Mouse (Mus musculus) erythroblast, embryonic 14.5 days (primary cell): ENCODE data around the gene Cstb. TPM values are rescaled to one million over a fixed set of nuclear protein-coding genes. Genes with fewer than 3 reads are reported as not detected.

ENCODE experiments used
- H3K27me3 ChIP-seq: 2 replicates; pipeline ENCODE4 v1.6.1; 2012; ENCODE audit warnings: inconsistent platforms; ENCODE audit not compliant: control insufficient read depth
- H3K36me3 ChIP-seq: 2 replicates; pipeline ENCODE4 v1.6.1; 2012; ENCODE audit warnings: mild to moderate bottlenecking, inconsistent platforms; ENCODE audit not compliant: control insufficient read depth
- H3K4me1 ChIP-seq: 2 replicates; pipeline ENCODE4 v1.6.1; 2012; ENCODE audit warnings: inconsistent platforms; ENCODE audit not compliant: control insufficient read depth
- H3K4me3 ChIP-seq: replicated peaks from 2 replicates; pipeline ENCODE3; 2012; ENCODE audit warnings: moderate library complexity, mild to moderate bottlenecking, inconsistent platforms
- H3K9me3 ChIP-seq: 2 replicates; pipeline ENCODE4 v1.6.1; 2012; ENCODE audit warnings: low read length, inconsistent platforms, mixed read lengths; ENCODE audit not compliant: control insufficient read depth
- GATA1 ChIP-seq: IDR thresholded peaks from 2 replicates; pipeline ENCODE4 v1.6.1; 2012; ENCODE audit warnings: low read length, inconsistent platforms, mixed read lengths
- TAL1 ChIP-seq: IDR thresholded peaks from 3 replicates; pipeline ENCODE4 v1.6.1; 2012; ENCODE audit warnings: low read length, inconsistent platforms, mixed read lengths
- polyA plus RNA-seq: library from polyadenylated mRNA; stranded (reverse); fragments of >175 nt; gene quantifications from 2 replicates; pipeline ENCODE4 v1.2.3, GENCODE M21; 2012

Cstb gene
- polyA plus RNA-seq, 1 experiment, result 0.46 TPM

GRCm38 (mm10) chr10:78429776-78430175 lies 4.3 kb downstream of the Cstb start:
- no peak for TF ChIP-seq TAL1
- no peak for TF ChIP-seq GATA1
- Histone ChIP-seq H3K27me3 (no peaks in the 10 kb centered on the region), H3K9me3 (no peaks in the 10 kb centered on the region), H3K4me3 (no peak overlapping the region), H3K4me1 (peaks cover 23% of the 10 kb centered on the region), H3K36me3 (peaks cover 11% of the 10 kb centered on the region)

DNA sequence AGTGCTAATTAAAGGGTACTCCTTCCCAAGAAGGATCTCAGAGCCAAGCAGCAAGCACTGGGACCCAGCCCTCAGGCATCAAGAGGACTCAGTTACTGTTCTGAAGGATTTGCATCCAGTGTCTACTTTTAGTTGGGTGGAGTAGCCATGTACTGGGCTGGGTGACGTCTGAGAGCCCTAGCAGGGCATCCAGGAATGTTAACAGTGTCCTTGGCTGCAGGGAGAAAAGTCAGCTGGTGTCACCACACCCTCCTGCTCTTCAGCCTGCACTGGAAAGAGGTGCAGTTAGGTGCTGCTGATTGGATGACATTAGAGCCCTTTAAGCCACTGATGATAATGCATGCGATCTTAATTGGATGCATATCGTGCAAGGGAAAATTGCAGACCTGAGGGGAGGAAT lies 7.4 kb downstream of the Cstb start:
- Histone ChIP-seq H3K27me3 (no peaks in the 10 kb centered on the region), H3K4me3 (no peak overlapping the region), H3K4me1 (peaks cover 5% of the 10 kb centered on the region), H3K9me3 (no peaks in the 10 kb centered on the region), H3K36me3 (peaks cover 5% of the 10 kb centered on the region)
- TF ChIP-seq GATA1 (no peak), TAL1 (no peak)

DNA sequence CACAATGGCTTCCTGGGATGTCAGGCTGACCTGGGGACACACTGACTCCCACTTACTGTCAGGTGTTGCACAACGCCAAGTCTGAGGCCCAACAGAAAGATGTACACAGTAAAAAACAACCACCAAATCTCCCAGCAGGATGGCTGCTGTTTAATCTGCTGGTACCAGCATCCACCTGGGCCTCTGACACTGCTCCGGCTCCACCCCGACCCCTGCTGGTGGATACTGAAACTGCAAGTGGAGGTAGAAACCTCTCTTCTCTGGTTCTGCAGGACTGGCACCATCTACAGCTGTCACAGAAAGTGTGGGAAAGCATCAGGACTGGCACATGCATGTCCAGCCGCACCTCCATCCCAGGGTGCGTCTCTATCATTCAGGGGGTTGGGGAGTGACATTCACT lies 12.6 kb downstream of the Cstb start:
- H3K4me1 ChIP-seq, result peaks cover 2% of the 10 kb centered on the region
- H3K9me3 ChIP-seq, result no peaks in the 10 kb centered on the region
- H3K27me3 ChIP-seq, result no peaks in the 10 kb centered on the region
- peaks cover 6% of the 10 kb centered on the region; the same call in 1 of the 2 replicates for H3K36me3 ChIP-seq
- no peak overlapping the region for H3K4me3 ChIP-seq
- no peak for TF ChIP-seq TAL1
- TF ChIP-seq GATA1, result no peak

- H3K9me3 ChIP-seq, result no peaks in the 10 kb centered on the region
- H3K4me1 ChIP-seq, result peaks cover 2% of the 10 kb centered on the region
- peaks cover 9% of the 10 kb centered on the region; the same call in 1 of the 2 replicates for H3K36me3 ChIP-seq
- no peak overlapping the region for H3K4me3 ChIP-seq
- no peak for TF ChIP-seq GATA1
- no peak for TF ChIP-seq TAL1
- no peaks in the 10 kb centered on the region for H3K27me3 ChIP-seq
Observed at GRCm38 (mm10) chr10:78439550-78439949, 14.1 kb downstream of the Cstb start.

DNA sequence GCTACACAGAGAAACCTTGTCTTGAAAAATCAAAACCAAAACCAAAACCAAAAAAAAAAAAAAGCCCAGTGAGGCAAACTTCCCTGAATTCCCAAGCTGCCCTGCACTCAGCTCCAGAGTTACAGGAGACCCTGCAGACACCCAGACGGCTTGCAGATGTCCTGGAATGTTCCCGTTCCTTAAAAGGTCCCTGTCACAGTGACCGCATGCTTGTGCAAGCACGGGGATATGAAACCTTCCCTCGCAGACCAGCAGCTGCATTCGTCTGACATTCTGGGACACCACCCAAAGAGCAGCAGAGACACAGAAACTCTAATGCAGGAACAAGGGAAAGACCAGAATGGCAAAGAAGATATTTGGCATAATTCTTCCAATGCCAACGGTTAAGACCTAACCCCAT lies 14.5 kb downstream of the Cstb start:
- TF ChIP-seq TAL1, result no peak
- no peak for TF ChIP-seq GATA1
- Histone ChIP-seq H3K9me3 (no peaks in the 10 kb centered on the region), H3K27me3 (no peaks in the 10 kb centered on the region), H3K36me3 (peaks cover 12% of the 10 kb centered on the region; the same call in 1 of the 2 replicates), H3K4me1 (peaks cover 2% of the 10 kb centered on the region), H3K4me3 (no peak overlapping the region)

DNA sequence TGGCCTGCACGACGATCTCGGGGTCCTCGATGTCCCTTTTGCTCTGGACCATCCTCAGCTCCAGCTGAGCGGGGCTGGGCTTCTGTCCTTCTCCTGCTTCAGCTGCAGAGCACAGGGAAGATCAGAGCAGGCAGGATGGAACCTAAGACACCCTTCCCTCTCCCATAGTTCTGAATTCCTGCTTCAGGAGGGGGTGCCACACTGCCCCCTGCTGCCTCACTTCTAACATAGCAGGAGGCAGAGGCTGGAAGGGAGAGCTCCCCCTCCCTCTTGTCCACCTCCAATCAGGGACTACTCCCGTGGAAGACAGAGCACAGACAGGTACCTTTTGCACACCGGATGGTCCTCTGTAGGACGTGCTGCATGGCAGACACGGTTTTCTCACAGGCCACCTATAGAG lies 15.3 kb downstream of the Cstb start:
- H3K9me3 ChIP-seq, result no peaks in the 10 kb centered on the region
- no peak for TF ChIP-seq GATA1
- TF ChIP-seq TAL1, result no peak
- no peak overlapping the region for H3K4me3 ChIP-seq
- H3K4me1 ChIP-seq, result peaks cover 2% of the 10 kb centered on the region
- H3K27me3 ChIP-seq, result no peaks in the 10 kb centered on the region
- H3K36me3 ChIP-seq, result peaks cover 12% of the 10 kb centered on the region; the same call in 1 of the 2 replicates

DNA sequence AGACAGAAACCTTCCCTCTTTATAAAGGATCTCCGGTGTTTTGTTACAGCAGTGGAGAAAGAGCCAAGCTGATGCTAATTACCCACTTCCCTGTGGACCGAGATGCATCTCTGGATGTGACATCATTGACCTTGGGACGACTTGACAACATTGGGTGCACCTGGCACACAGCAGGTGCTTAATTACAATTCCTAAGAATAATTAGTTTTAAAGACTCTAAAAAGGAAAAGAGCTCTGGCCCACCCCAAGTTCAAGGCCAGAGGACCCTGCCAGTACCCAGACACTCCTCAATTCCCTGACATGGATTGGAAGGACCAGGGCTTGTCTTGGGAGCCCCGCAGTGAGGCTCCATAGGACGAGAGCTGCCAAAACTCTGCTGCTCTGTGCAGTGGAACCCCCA lies 16.1 kb downstream of the Cstb start:
- Histone ChIP-seq H3K27me3 (no peaks in the 10 kb centered on the region), H3K9me3 (no peaks in the 10 kb centered on the region), H3K36me3 (peaks cover 17% of the 10 kb centered on the region)

DNA sequence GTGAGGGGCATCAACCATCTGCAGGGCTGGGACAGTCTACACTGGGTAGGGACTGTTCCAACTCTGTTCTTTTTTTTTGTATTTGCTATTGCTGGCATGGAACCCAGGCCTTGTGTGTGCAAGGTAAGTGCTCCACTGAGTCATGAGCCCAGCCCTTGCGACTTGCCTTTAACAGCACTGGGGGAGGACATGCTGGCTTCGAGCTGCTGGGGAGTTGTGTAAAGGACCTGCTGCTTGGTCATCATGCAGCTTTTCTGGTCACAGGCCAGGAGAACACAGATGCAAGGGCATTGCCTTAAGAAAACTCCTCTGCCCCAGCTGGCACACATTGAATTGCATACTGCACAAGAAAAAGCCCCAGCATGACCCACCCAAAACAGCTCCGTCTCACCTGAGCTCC lies 16.8 kb downstream of the Cstb start:
- peaks cover 2% of the 10 kb centered on the region for H3K4me1 ChIP-seq
- H3K36me3 ChIP-seq, result peaks cover 20% of the 10 kb centered on the region
- no peaks in the 10 kb centered on the region for H3K9me3 ChIP-seq
- TF ChIP-seq TAL1 (no peak), GATA1 (no peak)
- no peak overlapping the region for H3K4me3 ChIP-seq
- no peaks in the 10 kb centered on the region for H3K27me3 ChIP-seq

More for the DNA sequence above, 16.1 kb downstream of the Cstb start:
- Histone ChIP-seq H3K4me1 (peaks cover 2% of the 10 kb centered on the region), H3K4me3 (no peak overlapping the region)
- TF ChIP-seq GATA1, result no peak
- no peak for TF ChIP-seq TAL1

DNA sequence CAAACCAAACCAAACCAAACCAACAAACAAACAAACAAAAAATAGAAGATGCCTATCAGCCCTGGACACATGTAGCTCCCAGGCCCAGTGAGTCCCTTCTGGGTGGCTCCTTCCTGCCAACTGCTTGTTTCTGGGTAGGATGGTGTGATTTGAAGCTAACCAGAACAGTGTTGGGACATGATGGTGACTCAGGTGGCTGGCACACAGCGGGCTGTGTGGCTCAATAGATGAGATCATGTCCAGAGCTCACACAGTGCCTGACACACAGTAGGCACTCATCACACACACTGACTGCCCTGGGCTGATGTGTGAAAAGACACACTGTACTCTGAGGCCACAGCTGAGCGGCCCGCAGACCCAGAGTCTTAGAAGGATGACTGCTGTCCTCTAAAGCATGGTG lies 20.7 kb downstream of the Cstb start:
- H3K9me3 ChIP-seq, result no peaks in the 10 kb centered on the region
- no peak overlapping the region for H3K4me3 ChIP-seq
- no peaks in the 10 kb centered on the region for H3K27me3 ChIP-seq
- TF ChIP-seq GATA1, result no peak
- TF ChIP-seq TAL1, result no peak
- peaks cover 43% of the 10 kb centered on the region for H3K36me3 ChIP-seq
- no peaks in the 10 kb centered on the region for H3K4me1 ChIP-seq

DNA sequence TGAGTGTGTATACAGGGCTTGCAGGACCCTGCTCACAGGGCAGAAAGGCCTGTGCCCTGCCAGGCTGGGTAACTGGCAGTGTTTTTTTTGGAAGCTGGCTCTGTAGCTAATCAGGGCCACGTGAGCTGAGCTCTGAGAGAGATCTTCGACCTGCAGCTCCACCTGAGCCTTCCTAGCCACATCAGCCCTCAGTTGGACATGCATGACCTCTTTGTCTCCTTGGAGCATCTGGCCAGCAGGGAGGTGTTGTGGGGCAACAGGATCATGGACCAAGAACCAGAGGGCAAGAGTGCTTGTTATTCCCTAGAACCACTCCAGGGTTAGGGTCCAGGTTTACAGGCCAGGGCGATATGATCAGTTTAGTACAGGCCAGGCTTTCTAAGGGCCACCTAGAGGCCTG lies 21.9 kb downstream of the Cstb start:
- Histone ChIP-seq H3K27me3 (no peaks in the 10 kb centered on the region), H3K4me1 (no peaks in the 10 kb centered on the region), H3K9me3 (no peaks in the 10 kb centered on the region), H3K36me3 (peaks cover 40% of the 10 kb centered on the region), H3K4me3 (no peak overlapping the region)
- no peak for TF ChIP-seq GATA1
- no peak for TF ChIP-seq TAL1
